Mouse (Mus musculus): ENCODE data around the gene Rps11.
A peak's percentile ranks its signal among the peaks of the same experiment; 100 is the strongest.
"Not testable (repeated sequence)": the region's sequence is repeated elsewhere in the genome, so short reads cannot be mapped to it uniquely, and the experiment has no call there.

Gene Rps11

GRCm38 (mm10) chr7:45131850-45132249, 7.6 kb upstream of the Rps11 start:
- DNase-seq: no peak

DNA sequence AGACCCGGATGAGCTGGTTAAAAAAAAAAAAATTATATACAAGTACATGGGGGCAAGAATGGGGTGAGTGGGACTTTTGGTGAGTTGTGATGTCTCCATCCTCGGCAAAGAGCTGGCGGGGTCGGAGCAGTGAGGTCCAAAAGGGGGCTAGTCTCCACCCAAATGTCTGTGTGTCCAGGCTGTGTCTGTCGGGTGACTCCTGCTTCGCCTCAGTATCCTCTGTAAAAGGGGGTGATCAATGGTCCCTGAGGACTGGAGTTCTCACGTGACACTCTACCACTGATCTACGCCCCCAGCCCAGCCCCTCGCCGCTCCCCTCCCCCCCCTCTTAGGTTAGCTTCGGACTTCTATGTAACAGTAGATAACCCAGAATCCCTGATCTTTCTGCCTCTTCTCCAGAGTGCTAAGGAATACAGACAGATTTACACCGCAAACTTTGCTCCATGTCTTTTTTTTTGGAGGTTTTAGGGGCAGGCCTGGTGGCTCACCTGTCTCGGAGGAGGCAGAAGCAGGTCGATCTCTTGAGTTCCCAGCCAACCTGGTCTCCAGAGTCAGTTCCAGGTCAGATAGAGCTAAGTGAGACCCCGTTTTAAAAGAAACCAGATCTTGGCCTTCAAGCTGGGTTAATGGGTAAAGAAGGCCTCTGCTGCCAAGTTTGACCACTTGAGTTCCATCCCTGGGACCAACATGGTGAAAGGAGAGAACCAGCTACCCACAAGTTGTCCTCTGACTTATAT, 5.7 kb upstream of the Rps11 start:
- no peak for DNase-seq

GRCm38 (mm10) chr7:45129318-45129717, 5.1 kb upstream of the Rps11 start:
- no peak for DNase-seq

DNA sequence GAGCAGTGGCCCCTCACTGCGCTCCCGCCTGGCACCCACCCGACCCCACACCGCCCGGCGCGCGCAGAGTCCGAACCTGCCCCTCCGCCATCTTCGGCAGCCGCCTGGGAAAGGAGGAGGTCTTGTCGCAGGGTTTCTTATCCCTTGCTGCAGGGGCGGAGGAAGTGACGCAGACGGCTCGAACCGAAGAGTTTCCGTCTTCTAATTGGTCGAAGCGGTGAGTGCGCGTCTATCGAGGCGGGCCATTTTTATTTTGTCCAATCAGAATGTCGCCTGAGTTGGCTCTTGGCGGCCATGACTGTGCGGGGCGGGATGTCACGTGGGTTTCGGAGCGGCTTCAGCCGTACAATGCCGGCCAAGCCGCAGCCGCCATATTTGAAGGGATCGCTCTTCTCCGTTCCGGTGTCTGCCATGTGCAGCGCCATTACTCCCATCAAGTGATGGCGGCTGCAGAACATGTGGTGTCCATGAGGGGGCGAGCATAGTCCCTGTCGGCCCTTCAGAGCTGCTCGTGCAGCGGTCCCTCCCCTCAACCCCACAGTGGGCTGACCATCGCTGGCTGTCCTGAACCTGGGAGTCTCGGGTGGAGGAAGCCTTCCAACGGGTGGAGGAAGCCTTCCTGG, 4.5 kb upstream of the Rps11 start, which contains the start of gene Rpl13a:
Gene Rpl13a, minus strand, starts transcription at position 138 of the 623 bp plus-strand sequence.
- peak; percentile 98 for DNase-seq

DNA sequence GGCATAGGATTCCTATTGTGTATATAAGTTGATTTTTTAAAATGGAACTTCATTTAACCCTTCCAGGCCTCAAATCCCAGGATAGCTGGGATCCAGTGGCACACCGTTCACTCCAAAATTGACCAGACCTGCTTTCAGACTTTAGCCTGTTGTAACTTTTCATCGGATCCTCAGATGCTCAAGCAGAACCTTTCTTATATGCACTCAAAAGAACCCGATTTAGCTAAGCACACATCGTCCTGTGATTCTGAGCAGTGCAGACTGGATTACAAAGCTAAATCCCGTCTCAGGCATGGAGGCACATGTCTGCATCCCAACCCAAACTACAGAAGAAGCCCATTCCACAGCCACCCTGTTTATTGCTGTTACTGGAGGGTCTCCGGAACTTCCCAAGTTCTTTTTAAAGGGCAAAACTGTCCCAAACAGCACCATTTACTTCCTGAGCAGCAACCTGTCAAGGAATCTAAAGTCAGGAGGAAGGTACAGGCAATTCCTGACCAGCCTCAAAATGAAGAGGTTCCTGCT, 3.5 kb upstream of the Rps11 start:
- DNase-seq: peak; percentile 17

DNA sequence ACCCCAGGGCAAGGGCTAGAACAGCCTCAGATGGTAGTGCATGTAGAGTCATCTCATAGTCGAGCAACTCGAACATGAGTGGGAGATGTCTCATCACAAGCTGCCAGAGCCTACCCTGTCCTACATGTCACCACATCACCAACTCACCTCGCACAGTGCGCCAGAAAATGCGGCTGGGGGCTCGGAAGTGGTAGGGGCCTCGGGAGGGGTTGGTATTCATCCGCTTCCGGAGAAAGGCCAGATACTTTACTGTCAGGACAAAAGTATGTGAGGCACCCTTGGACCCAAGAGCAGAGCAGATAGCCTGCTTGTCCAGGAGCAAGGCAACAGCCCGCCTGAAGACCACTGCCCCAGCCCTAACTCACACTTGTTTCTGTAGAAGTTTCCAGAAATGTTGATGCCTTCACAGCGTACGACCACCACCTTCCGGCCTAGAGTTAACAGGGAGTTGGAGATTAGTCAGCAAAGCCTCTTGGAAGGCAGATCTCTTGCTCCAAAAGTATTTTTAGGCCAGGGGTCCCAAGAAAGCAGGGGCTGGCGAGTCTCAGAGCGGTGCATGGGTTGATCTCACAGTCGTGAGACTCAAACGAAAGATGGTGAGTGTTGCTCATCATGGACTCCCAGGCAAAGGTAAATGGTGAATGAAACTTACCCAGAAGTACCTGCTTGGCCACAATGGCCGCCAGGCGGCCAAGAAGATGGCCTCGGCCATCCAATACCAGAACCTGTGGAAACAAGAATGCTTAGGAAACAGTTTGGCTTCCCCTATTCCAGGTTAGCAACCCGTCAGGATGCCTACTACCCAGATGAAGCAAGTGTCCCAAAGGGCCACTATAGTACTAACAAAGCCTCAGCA, 2.8 kb upstream of the Rps11 start:
- peak; percentile 35 for DNase-seq

GRCm38 (mm10) chr7:45126147-45126843, 2.1 kb upstream of the Rps11 start:
- peak; percentile 11 for DNase-seq

DNA sequence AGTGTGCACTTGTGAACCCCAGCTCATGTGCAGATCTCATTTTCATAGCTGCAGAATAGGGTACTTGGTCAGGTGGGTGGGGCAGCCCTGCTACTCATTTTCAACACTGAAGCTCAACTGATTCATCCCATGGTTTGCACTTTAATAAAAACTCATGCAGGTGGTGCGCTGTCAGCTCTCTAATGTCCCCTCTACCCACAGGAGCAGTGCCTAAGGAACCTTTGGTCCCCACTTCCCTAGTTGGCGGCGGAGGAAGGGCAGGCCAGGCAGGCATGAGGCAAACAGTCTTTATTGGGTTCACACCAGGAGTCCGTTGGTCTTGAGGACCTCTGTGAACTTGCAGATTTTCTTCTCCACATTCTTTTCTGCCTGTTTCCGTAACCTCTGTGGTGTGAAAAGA, 1.4 kb upstream of the Rps11 start:
- not testable (repeated sequence) for DNase-seq

DNA sequence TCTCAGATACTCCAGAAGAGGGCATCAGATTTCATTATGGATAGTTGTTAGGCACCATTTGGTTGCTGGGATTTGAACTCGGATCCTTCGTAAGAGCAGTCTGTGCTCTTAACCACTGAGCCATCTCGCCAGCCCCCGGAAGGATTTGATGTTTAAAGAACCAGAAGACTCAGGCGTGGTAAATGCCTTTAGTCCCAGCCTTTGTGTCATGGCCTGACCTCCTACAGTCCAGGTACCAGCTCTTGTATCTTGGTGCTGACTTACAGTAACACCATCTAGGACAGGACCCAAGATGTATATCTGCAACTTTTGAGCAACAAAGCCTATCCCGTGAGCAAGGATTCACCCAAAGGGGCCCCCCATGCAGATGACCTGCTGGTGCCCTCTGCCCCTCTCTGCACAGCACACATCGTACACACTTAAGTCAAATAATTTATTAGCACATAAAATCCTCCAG, 933 bp upstream of the Rps11 start:
- peak; percentile 12 for DNase-seq

- DNase-seq: peak; percentile 44
These were observed 1.1 kb downstream of the Rps11 start for GRCm38 (mm10) chr7:45123186-45123570.

DNA sequence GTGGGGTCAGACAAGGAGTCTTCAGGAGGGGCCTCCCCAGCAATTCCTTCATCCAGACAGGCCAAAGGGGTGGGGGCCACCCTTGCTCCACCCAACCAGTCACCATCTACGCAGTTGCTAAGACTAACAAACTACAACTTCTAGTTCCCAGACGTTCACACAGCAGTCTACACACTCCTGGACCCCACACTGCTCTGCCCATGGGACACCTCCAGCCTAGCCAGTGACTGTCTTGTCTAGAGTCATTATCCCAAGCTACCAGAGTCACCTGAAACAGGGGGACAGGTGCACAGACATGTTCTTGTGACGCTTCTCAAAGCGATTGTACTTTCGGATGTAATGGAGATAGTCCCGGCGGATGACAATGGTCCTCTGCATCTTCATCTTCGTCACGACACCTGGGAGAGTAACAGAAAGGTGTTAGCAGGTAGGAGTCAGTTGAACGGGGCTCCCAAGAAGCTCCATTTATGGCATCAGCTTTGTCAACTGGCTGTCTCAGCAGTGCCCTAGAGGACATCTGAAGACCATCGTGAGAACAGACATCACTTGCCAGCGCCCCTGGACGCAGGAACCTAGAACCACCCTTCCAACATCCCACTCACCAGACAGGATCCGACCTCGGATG, 1.6 kb downstream of the Rps11 start:
- no peak for DNase-seq

GRCm38 (mm10) chr7:45121966-45122365, 2.3 kb downstream of the Rps11 start:
- DNase-seq: peak; percentile 12

- peak; percentile 87 for DNase-seq
These were observed 2.8 kb downstream of the Rps11 start for GRCm38 (mm10) chr7:45121404-45121803.

GRCm38 (mm10) chr7:45119780-45120709, 4.2 kb downstream of the Rps11 start:
- peak; percentile 37 for DNase-seq

- no peak for DNase-seq
These were observed 5.9 kb downstream of the Rps11 start for GRCm38 (mm10) chr7:45118336-45118735.

DNA sequence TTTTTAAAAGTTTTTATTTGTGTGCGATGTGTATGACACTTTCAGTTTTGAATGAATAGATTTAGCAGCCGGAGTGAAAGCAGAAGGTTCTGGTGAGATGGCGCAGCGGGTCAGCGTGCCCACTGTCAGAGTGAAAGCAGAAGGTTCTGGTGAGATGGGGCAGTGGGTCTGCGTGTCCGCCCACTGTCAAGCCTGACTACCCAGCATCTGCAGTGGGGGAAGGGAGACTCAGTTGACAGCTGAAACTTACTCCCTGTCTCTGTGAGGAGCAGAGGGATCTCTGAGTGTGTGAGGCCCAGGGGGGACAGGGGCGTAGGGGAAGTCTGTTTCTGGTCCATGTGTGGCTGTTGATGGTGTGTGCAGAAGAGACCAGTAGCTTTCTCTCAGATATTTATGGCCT, 6.7 kb downstream of the Rps11 start:
- DNase-seq: no peak

GRCm38 (mm10) chr7:45113476-45113875, 10.8 kb downstream of the Rps11 start:
- no peak for DNase-seq

GRCm38 (mm10) chr7:45112529-45112928, 11.7 kb downstream of the Rps11 start:
- DNase-seq: no peak

- DNase-seq: no peak
These were observed 12.3 kb downstream of the Rps11 start for GRCm38 (mm10) chr7:45111940-45112339.

- DNase-seq: not testable (repeated sequence)
These were observed 14.2 kb downstream of the Rps11 start for GRCm38 (mm10) chr7:45110089-45110488.

Data from thymus, postnatal 25 days (tissue).